Mouse (Mus musculus) testis, adult 2 months (tissue): ENCODE results near the gene Polg. TPM values are rescaled to one million over a fixed set of nuclear protein-coding genes. Genes with fewer than 3 reads are reported as not detected.

Experiments used
- H3K27ac ChIP-seq: fragments of 200-500 bp; 2 replicates; pipeline ENCODE4 v1.5.1; 2012; ENCODE audit warnings: low read depth, low read length; ENCODE audit not compliant: control insufficient read depth, insufficient read depth
- H3K27me3 ChIP-seq: fragments of 200-500 bp; 2 replicates; pipeline ENCODE4 v1.6.1; 2012; ENCODE audit warnings: mild to moderate bottlenecking, low read length, moderate library complexity; ENCODE audit not compliant: control insufficient read depth, insufficient read depth
- H3K36me3 ChIP-seq: fragments of 200-500 bp; 2 replicates; pipeline ENCODE4 v1.6.1; 2012; ENCODE audit warnings: mild to moderate bottlenecking, low read length; ENCODE audit not compliant: control insufficient read depth, insufficient read depth
- H3K4me1 ChIP-seq: fragments of 200-500 bp; 2 replicates; pipeline ENCODE4 v1.6.1; 2012; ENCODE audit warnings: low read length; ENCODE audit not compliant: control insufficient read depth, insufficient read depth
- H3K4me3 ChIP-seq: fragments of 200-500 bp; 2 replicates; pipeline ENCODE4 v1.5.1; 2012; ENCODE audit warnings: low read depth, mild to moderate bottlenecking, low read length, moderate library complexity, mixed read lengths; ENCODE audit not compliant: control insufficient read depth
- CTCF ChIP-seq: fragments of 200-500 bp; IDR thresholded peaks from 2 replicates; pipeline ENCODE4 v1.5.1; 2012; ENCODE audit warnings: low read depth, mild to moderate bottlenecking, inconsistent platforms, low read length, moderate library complexity; ENCODE audit not compliant: control insufficient read depth, insufficient read depth, insufficient replicate concordance
- POLR2A ChIP-seq: fragments of 200-500 bp; IDR thresholded peaks from 2 replicates; pipeline ENCODE4 v1.6.1; 2012; ENCODE audit warnings: low read depth, mild to moderate bottlenecking, inconsistent platforms, low read length, moderate library complexity; ENCODE audit not compliant: control insufficient read depth
- polyA plus RNA-seq: library from polyadenylated mRNA; depleted of rRNA; stranded (reverse); fragments of >200 nt; gene quantifications from 2 replicates; pipeline ENCODE4 v1.2.3, GENCODE M21; 2012

Polg gene
- polyA plus RNA-seq, 1 experiment = 78.3 TPM

GRCm38 (mm10) chr7:79463376-79464077 is 2.6 kb downstream of the Polg start:
- Histone ChIP-seq H3K4me3 (peak overlapping the region; percentile 8; the same call in 1 of the 2 replicates), H3K36me3 (peaks cover 7% of the 10 kb centered on the region), H3K4me1 (peaks cover 19% of the 10 kb centered on the region), H3K27me3 (no peaks in the 10 kb centered on the region), H3K27ac (no peak overlapping the region)
- no peak for TF ChIP-seq POLR2A
- TF ChIP-seq CTCF = no peak

DNA sequence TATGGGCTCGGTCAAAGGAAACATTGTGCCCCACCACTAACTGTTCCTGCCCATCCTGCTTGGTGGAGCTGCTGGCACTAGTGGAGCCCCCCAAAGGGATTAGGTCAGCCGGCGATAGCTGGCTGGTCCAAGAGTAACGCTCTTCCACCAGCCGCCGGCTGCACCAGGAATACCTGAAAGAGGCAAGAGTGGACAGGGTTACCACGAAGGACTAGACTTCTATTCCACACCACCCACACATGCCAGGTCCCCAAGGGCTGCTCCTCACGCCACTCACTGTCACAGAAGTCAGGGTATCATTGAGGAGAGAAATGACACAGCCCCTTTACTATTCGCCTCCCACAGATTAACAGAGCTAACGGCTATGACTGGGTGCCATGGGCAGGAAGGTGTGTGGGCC is 4.4 kb downstream of the Polg start:
- Histone ChIP-seq H3K27ac (no peak overlapping the region), H3K36me3 (peaks cover 7% of the 10 kb centered on the region), H3K4me3 (no peak overlapping the region), H3K4me1 (peaks cover 15% of the 10 kb centered on the region), H3K27me3 (no peaks in the 10 kb centered on the region)
- TF ChIP-seq CTCF = no peak
- no peak for TF ChIP-seq POLR2A

GRCm38 (mm10) chr7:79447486-79447885 is 18.7 kb downstream of the Polg start:
- H3K4me3 ChIP-seq = no peak overlapping the region
- no peaks in the 10 kb centered on the region for H3K27me3 ChIP-seq
- TF ChIP-seq CTCF (no peak), POLR2A (no peak)
- H3K27ac ChIP-seq = no peak overlapping the region
- H3K36me3 ChIP-seq = peaks cover 4% of the 10 kb centered on the region
- no peaks in the 10 kb centered on the region for H3K4me1 ChIP-seq

DNA sequence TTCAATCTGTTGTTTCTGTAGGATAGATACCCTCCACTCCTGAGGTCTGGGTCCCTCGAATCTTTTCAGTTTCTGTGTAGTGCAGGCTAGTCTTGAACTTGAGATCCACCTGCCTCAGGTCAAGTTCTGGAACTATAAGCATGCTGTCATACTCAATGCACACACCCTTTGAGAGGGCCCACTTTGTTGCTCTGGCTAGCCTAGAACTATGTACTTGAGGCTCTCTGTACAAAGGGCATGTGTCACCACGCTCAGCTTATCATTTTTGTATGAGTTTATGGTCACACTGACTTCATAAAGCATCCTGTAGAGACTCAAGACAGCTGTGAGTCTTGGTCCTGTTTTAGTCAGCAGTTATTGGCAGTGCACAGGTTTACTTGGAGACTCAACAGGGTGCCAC is 19.1 kb downstream of the Polg start:
- Histone ChIP-seq H3K4me1 (no peaks in the 10 kb centered on the region), H3K4me3 (no peak overlapping the region), H3K27me3 (no peaks in the 10 kb centered on the region), H3K27ac (no peak overlapping the region), H3K36me3 (peaks cover 4% of the 10 kb centered on the region)
- no peak for TF ChIP-seq CTCF
- TF ChIP-seq POLR2A = no peak

- no peak overlapping the region for H3K27ac ChIP-seq
- H3K4me1 ChIP-seq = no peaks in the 10 kb centered on the region
- no peak overlapping the region for H3K4me3 ChIP-seq
- peaks cover 4% of the 10 kb centered on the region; the same call in 1 of the 2 replicates for H3K36me3 ChIP-seq
- TF ChIP-seq POLR2A = no peak
- no peak for TF ChIP-seq CTCF
- no peaks in the 10 kb centered on the region for H3K27me3 ChIP-seq
Measured at GRCm38 (mm10) chr7:79440035-79440434, 26.1 kb downstream of the Polg start.

- Histone ChIP-seq H3K4me3 (no peak overlapping the region), H3K27ac (no peak overlapping the region), H3K4me1 (no peaks in the 10 kb centered on the region), H3K36me3 (peaks cover 1% of the 10 kb centered on the region), H3K27me3 (no peaks in the 10 kb centered on the region)
- TF ChIP-seq POLR2A (no peak), CTCF (no peak)
Measured at GRCm38 (mm10) chr7:79428243-79428642, 37.9 kb downstream of the Polg start.

- Histone ChIP-seq H3K27me3 (no peaks in the 10 kb centered on the region), H3K4me1 (no peaks in the 10 kb centered on the region), H3K4me3 (no peak overlapping the region), H3K36me3 (no peaks in the 10 kb centered on the region; the same call in 1 of the 2 replicates), H3K27ac (no peak overlapping the region)
- TF ChIP-seq POLR2A (no peak), CTCF (no peak)
Measured at GRCm38 (mm10) chr7:79425804-79426203, 40.4 kb downstream of the Polg start.
